9 mouse cellular contexts compared by ENCODE assay signal in genomic region chr17:51534270-51534669, GRCm38 (mm10).
DNase-seq lines count a peak whose midpoint lies in the region; ATAC-seq and TF ChIP-seq lines count a peak whose summit lies in the region.
"Had no signal": no experiment of that assay in that cellular context is flagged by ENCODE, and none has a peak within 500 bp of the region (broad histone marks: within the 10 kb centered on the region; RNA-seq: fewer than 3 reads in every experiment).

No protein-coding gene starts in this region.

- no peaks in the 10 kb centered on the region for H3K36me3 ChIP-seq in hindbrain, embryonic 16.5 days (ENCODE audit: control insufficient read depth, insufficient read depth, low read length)

- peak overlapping the region; percentile 52; the same call in 1 of the 2 replicates for H3K9ac ChIP-seq in hindbrain, embryonic 16.5 days (ENCODE audit: low read depth, low read length)

- WGBS in hindbrain, embryonic 16.5 days: 15% methylated on average over 14 of the region's 14 CpGs

- H3K27ac ChIP-seq in left cerebral cortex, adult 2 months: peak overlapping the region; percentile 71
- H3K27ac ChIP-seq in hindbrain, embryonic 16.5 days (ENCODE audit: low read depth, low read length): peak overlapping the region; percentile 61; the same call in 1 of the 2 replicates

- TF ChIP-seq CTCF in left cerebral cortex, adult 2 months (IDR thresholded peaks at IDR 0.05): no peak

- H3K4me2 ChIP-seq in hindbrain, embryonic 16.5 days (ENCODE audit: low read length): peak overlapping the region; percentile 67

- peak overlapping the region; percentile 47 for H3K4me3 ChIP-seq in left cerebral cortex, adult 2 months
- peak overlapping the region; percentile 38 for H3K4me3 ChIP-seq in hindbrain, embryonic 16.5 days (ENCODE audit: low read length)

- no peaks in the 10 kb centered on the region for H3K9me3 ChIP-seq in hindbrain, embryonic 16.5 days (ENCODE audit: control insufficient read depth, low read length)

- H3K27me3 ChIP-seq in hindbrain, embryonic 16.5 days (replicated peaks; ENCODE audit: control insufficient read depth, insufficient read depth, low read length): no peaks in the 10 kb centered on the region

- H3K4me1 ChIP-seq in hindbrain, embryonic 16.5 days (ENCODE audit: control insufficient read depth, insufficient read depth, low read depth, low read length): peaks cover 2% of the 10 kb centered on the region

- intact Hi-C loops in left cerebral cortex, adult 2 months (cut with DNase I): no loop called here

- peak; percentile 67 for ATAC-seq in hindbrain, embryonic 16.5 days
- ATAC-seq in erythroblast, adult 5-6 weeks (replicated peaks; ENCODE audit: low FRiP score, poor library complexity, severe bottlenecking): no peak

- peak; percentile 14 for DNase-seq in adrenal gland, postnatal 10 days
- no peak for DNase-seq in adrenal gland, adult 18-20 months (ENCODE audit: low spot score in 2 of 2)
- DNase-seq in left cerebral cortex, adult 2 months (ENCODE audit: extremely low spot score in 1 of 2, low spot score in 2 of 2): no peak
- no peak for DNase-seq in left cerebral cortex, adult 8-10 months (ENCODE audit: low spot score in 2 of 2)
- DNase-seq in right cerebral cortex, postnatal 14 days: peak; percentile 16
- no peak for DNase-seq in layer of hippocampus, adult 9-10 months (ENCODE audit: low spot score)
- DNase-seq: adrenal gland, adult 8-10 months had no signal

Comparison
In these comparisons a context has a peak if more than half of its experiments do, and no peak if none do; other contexts are left out.
1. DNase-seq: peak in adrenal gland, postnatal 10 days (single experiment) and right cerebral cortex, postnatal 14 days (single experiment); none in adrenal gland, adult 18-20 months (0 of 2), left cerebral cortex, adult 2 months (0 of 2), left cerebral cortex, adult 8-10 months (0 of 2) and layer of hippocampus, adult 9-10 months (single experiment).